Mouse (Mus musculus): ENCODE results near the gene Gzmm. TPM values are rescaled to one million over a fixed set of nuclear protein-coding genes. Genes with fewer than 3 reads are reported as not detected.

Gzmm gene
- polyA plus RNA-seq, 1 experiment from 2014 or later: 1.6 TPM

DNA sequence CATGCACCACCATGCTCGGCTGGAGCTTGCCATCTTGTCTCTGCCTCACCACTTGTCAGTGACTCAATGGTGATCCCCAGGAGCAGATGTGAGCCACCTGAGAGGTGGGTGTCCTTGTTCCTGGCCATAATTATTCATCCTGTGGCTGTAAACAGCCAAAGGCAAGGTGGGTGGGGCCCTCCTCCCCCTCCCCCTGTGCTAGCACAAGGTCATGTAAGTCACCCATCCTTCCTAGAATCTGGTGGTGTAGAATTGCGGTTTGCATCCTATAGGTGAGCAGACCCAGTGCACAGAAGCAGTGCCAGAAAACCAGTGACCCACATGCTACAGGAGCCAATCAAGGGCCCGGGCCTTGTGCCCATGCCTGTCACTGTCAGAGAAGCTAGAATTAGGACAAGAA lies 15.8 kb upstream of the Gzmm start:
- Histone ChIP-seq H3K27me3 (ENCODE audit: control insufficient read depth, insufficient read depth, low read depth, low read length) (no peaks in the 10 kb centered on the region), H3K4me2 (ENCODE audit: low read length) (no peak overlapping the region), H3K4me1 (ENCODE audit: control insufficient read depth, insufficient read depth, low read length) (peaks cover 16% of the 10 kb centered on the region), H3K27ac (ENCODE audit: low read length) (no peak overlapping the region), H3K36me3 (ENCODE audit: control insufficient read depth, insufficient read depth, low read length) (peaks cover 7% of the 10 kb centered on the region), H3K9ac (ENCODE audit: low read depth, low read length) (no peak overlapping the region), H3K9me3 (replicated peaks; ENCODE audit: control insufficient read depth, low read length, poor library complexity, severe bottlenecking) (no peaks in the 10 kb centered on the region), H3K4me3 (ENCODE audit: low read depth, low read length) (no peak overlapping the region)
- no peak for ATAC-seq
- WGBS: 86% methylated on average over 3 of the region's 3 CpGs

DNA sequence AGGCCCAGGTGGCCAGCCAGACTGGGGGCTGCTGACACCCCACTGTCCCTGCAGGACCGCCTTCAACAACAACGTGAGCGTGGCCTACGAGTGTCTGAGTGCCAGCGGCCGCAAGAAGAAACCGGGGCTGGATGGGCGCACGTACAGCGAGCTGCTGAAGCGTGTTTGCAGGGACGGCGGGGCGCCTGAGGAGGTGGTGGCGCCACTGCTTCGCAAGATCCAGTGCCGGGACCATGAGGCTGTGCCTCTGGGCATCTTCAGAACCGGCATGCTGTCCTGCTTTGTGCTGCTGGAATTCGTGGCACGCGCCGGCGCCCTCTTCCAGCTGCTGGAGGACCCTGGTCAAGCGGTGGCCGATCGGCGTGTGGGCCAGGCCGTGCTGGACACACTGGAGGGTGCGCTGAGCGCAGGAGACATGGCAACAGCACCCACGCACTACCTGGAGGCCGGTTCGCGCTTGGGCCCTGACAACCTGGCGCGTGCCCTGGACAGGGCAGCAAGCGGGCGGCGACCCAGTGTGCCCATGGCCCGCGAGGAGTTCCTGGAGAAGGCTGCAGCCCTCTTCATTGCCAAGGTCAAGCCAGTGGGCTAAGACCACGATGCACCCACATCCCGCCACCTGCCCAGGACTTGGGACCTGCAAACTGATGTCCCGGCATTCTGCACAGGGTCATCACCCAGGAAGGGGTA lies 13.3 kb upstream of the Gzmm start:
- peaks cover 7% of the 10 kb centered on the region for H3K36me3 ChIP-seq (ENCODE audit: control insufficient read depth, insufficient read depth, low read length)
- H3K4me2 ChIP-seq (ENCODE audit: low read length): no peak overlapping the region
- H3K27ac ChIP-seq (ENCODE audit: low read length): no peak overlapping the region
- no peaks in the 10 kb centered on the region for H3K9me3 ChIP-seq (replicated peaks; ENCODE audit: control insufficient read depth, low read length, poor library complexity, severe bottlenecking)
- H3K27me3 ChIP-seq (ENCODE audit: control insufficient read depth, insufficient read depth, low read depth, low read length): no peaks in the 10 kb centered on the region
- H3K4me3 ChIP-seq (ENCODE audit: low read depth, low read length): no peak overlapping the region
- WGBS: 58% methylated on average over 44 of the region's 44 CpGs
- peaks cover 8% of the 10 kb centered on the region for H3K4me1 ChIP-seq (ENCODE audit: control insufficient read depth, insufficient read depth, low read length)
- no peak for ATAC-seq
- H3K9ac ChIP-seq (ENCODE audit: low read depth, low read length): no peak overlapping the region

- Histone ChIP-seq H3K9ac (ENCODE audit: low read depth, low read length) (peak overlapping the region; percentile 70), H3K27me3 (ENCODE audit: control insufficient read depth, insufficient read depth, low read depth, low read length) (no peaks in the 10 kb centered on the region), H3K4me2 (ENCODE audit: low read length) (peak overlapping the region; percentile 66), H3K36me3 (ENCODE audit: control insufficient read depth, insufficient read depth, low read length) (peaks cover 7% of the 10 kb centered on the region), H3K27ac (ENCODE audit: low read length) (peak overlapping the region; percentile 90), H3K4me1 (ENCODE audit: control insufficient read depth, insufficient read depth, low read length) (peaks cover 18% of the 10 kb centered on the region), H3K9me3 (replicated peaks; ENCODE audit: control insufficient read depth, low read length, poor library complexity, severe bottlenecking) (no peaks in the 10 kb centered on the region), H3K4me3 (ENCODE audit: low read depth, low read length) (peak overlapping the region; percentile 81)
- 46% methylated on average over 11 of the region's 11 CpGs for WGBS
- peak; percentile 41 for ATAC-seq
Measured at GRCm38 (mm10) chr10:79680606-79681495, 8.0 kb upstream of the Gzmm start.

DNA sequence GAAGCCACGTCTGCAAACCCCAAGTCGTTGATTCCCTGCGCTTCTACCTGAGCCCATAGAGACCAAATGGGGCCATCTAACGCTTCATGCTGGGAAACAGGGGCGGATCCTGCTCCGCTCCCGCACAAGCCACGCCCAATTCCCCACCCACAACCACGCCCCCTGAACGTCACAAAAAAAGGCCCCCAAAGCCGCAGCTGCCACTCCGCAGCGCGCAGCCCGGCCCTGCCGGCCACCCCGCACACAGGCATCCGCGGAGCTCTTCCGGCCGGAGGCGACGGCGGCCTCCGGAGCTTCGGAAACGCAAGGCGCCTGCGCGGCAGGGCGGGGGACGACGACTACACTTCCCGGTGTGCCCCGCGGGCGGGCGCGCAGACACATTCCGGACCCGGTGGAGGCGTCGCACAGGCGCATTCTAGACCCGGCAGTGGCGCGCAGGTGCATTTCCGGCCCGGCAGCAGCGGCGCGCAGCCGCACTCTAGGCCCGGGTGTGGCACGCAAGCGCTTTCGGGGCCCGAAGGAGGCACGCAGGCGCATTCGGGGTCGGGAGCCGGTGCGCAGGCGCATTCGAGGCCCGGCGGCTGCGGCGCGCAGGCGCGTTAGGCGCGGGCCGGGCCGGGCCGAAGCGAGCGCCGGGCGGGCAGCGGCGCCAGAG lies 7.1 kb upstream of the Gzmm start, which contains the start of gene Cdc34:
Cdc34 (plus strand) TSS at position 605 of the 655 bp plus-strand sequence.
- no peaks in the 10 kb centered on the region for H3K9me3 ChIP-seq (replicated peaks; ENCODE audit: control insufficient read depth, low read length, poor library complexity, severe bottlenecking)
- peaks cover 12% of the 10 kb centered on the region for H3K36me3 ChIP-seq (ENCODE audit: control insufficient read depth, insufficient read depth, low read length)
- no peaks in the 10 kb centered on the region for H3K27me3 ChIP-seq (ENCODE audit: control insufficient read depth, insufficient read depth, low read depth, low read length)
- peaks cover 18% of the 10 kb centered on the region for H3K4me1 ChIP-seq (ENCODE audit: control insufficient read depth, insufficient read depth, low read length)
- ATAC-seq: peak; percentile 95
- peak within 1 kb of the TSS; percentile 78 for H3K9ac ChIP-seq (ENCODE audit: low read depth, low read length)
- peak within 1 kb of the TSS; percentile 81 for H3K4me3 ChIP-seq (ENCODE audit: low read depth, low read length)
- H3K4me2 ChIP-seq (ENCODE audit: low read length): peak within 1 kb of the TSS; percentile 96
- H3K27ac ChIP-seq (ENCODE audit: low read length): peak within 1 kb of the TSS; percentile 90
- under 1% methylated on average over 67 of the region's 84 CpGs for WGBS

DNA sequence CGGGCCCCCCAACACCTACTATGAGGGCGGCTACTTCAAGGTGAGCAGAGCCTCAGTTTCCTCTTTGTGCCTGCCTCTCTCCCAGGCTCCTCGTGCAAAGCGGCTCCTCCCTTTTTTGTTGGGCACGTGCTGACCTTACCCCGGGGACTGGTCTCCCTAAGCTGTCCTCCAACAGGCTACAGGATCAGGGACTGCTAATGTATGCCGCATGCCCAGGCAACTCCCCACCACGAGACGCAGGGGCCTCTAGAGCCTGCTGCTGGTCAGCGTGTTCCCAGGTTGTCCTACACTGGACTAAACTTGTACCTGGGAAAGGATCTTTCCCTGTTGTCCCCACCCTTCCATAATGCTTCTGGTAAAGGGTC lies 6.3 kb upstream of the Gzmm start:
- H3K36me3 ChIP-seq (ENCODE audit: control insufficient read depth, insufficient read depth, low read length): peaks cover 14% of the 10 kb centered on the region
- no peaks in the 10 kb centered on the region for H3K9me3 ChIP-seq (replicated peaks; ENCODE audit: control insufficient read depth, low read length, poor library complexity, severe bottlenecking)
- peak overlapping the region; percentile 71; the same call in 1 of the 2 replicates for H3K27ac ChIP-seq (ENCODE audit: low read length)
- WGBS: 2% methylated on average over 10 of the region's 10 CpGs
- no peaks in the 10 kb centered on the region for H3K27me3 ChIP-seq (ENCODE audit: control insufficient read depth, insufficient read depth, low read depth, low read length)
- H3K9ac ChIP-seq (ENCODE audit: low read depth, low read length): peak overlapping the region; percentile 78
- ATAC-seq: peak; percentile 6
- H3K4me2 ChIP-seq (ENCODE audit: low read length): peak overlapping the region; percentile 96
- peaks cover 18% of the 10 kb centered on the region for H3K4me1 ChIP-seq (ENCODE audit: control insufficient read depth, insufficient read depth, low read length)
- H3K4me3 ChIP-seq (ENCODE audit: low read depth, low read length): peak overlapping the region; percentile 81

- H3K27me3 ChIP-seq (ENCODE audit: control insufficient read depth, insufficient read depth, low read depth, low read length): no peaks in the 10 kb centered on the region
- no peak for ATAC-seq
- H3K36me3 ChIP-seq (ENCODE audit: control insufficient read depth, insufficient read depth, low read length): peaks cover 18% of the 10 kb centered on the region
- WGBS: 8% methylated on average over 10 of the region's 10 CpGs
- H3K4me2 ChIP-seq (ENCODE audit: low read length): peak overlapping the region; percentile 96
- H3K27ac ChIP-seq (ENCODE audit: low read length): peak overlapping the region; percentile 50
- H3K9ac ChIP-seq (ENCODE audit: low read depth, low read length): peak overlapping the region; percentile 78
- peaks cover 18% of the 10 kb centered on the region for H3K4me1 ChIP-seq (ENCODE audit: control insufficient read depth, insufficient read depth, low read length)
- H3K4me3 ChIP-seq (ENCODE audit: low read depth, low read length): peak overlapping the region; percentile 81
- no peaks in the 10 kb centered on the region for H3K9me3 ChIP-seq (replicated peaks; ENCODE audit: control insufficient read depth, low read length, poor library complexity, severe bottlenecking)
Measured at GRCm38 (mm10) chr10:79682916-79683582, 5.8 kb upstream of the Gzmm start.

DNA sequence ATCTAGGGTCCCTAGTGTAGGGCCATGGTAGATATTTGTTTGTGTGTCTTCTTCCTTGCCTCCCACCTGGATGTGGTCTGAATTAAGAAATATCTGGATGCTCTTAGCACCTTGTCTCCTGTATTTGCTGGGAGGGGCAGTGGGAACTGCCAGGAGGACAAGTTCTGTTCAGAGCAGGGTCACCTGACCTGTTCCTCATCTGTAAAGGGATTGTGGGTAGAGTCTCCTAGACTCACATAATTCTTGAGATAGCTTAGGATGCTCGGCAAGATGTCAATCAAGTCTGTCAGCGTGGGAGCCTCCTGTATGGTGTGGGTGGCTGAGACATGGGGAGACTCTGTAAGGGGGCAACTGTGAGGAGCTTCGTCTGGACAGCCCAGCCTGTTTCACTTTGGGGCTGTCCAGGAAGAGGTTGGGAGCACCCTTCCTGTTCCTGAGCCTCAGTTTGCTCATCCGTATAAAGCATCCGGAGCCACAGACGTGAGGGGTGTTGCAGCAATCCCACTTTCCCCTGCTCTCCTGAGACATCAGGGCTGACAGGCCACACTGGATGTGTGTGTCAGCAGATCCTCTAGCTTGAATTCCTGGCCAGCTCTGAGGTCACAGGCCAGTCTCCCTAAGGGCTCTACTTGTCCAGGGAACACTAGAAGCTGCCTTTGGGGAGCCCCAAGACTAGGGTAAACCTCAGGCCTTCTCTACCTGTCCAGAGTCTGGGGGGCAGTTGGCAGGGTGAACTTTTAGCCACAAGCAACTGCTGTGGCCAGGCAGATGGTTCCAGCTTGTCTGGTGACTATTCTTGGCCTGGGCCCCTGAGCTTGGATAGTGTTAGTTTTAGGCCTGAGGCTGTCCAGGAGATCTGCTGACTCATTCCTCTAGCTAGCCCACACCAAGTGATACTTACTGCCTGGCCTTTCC lies 4.8 kb upstream of the Gzmm start:
- Histone ChIP-seq H3K4me1 (ENCODE audit: control insufficient read depth, insufficient read depth, low read length) (peaks cover 18% of the 10 kb centered on the region), H3K36me3 (ENCODE audit: control insufficient read depth, insufficient read depth, low read length) (peaks cover 28% of the 10 kb centered on the region), H3K27me3 (ENCODE audit: control insufficient read depth, insufficient read depth, low read depth, low read length) (no peaks in the 10 kb centered on the region), H3K4me3 (ENCODE audit: low read depth, low read length) (peak overlapping the region; percentile 81), H3K27ac (ENCODE audit: low read length) (no peak overlapping the region), H3K9ac (ENCODE audit: low read depth, low read length) (peak overlapping the region; percentile 78; the same call in 1 of the 2 replicates), H3K4me2 (ENCODE audit: low read length) (peak overlapping the region; percentile 96), H3K9me3 (replicated peaks; ENCODE audit: control insufficient read depth, low read length, poor library complexity, severe bottlenecking) (no peaks in the 10 kb centered on the region)
- WGBS: 91% methylated on average over 6 of the region's 6 CpGs
- ATAC-seq: no peak
